Mouse (Mus musculus): ENCODE measurements around the gene Srpk1. TPM values are rescaled to one million over a fixed set of nuclear protein-coding genes. Genes with fewer than 3 reads are reported as not detected.

Srpk1 gene
- polyA plus RNA-seq, 1 experiment from 2014 or later = 79.2 TPM

DNA sequence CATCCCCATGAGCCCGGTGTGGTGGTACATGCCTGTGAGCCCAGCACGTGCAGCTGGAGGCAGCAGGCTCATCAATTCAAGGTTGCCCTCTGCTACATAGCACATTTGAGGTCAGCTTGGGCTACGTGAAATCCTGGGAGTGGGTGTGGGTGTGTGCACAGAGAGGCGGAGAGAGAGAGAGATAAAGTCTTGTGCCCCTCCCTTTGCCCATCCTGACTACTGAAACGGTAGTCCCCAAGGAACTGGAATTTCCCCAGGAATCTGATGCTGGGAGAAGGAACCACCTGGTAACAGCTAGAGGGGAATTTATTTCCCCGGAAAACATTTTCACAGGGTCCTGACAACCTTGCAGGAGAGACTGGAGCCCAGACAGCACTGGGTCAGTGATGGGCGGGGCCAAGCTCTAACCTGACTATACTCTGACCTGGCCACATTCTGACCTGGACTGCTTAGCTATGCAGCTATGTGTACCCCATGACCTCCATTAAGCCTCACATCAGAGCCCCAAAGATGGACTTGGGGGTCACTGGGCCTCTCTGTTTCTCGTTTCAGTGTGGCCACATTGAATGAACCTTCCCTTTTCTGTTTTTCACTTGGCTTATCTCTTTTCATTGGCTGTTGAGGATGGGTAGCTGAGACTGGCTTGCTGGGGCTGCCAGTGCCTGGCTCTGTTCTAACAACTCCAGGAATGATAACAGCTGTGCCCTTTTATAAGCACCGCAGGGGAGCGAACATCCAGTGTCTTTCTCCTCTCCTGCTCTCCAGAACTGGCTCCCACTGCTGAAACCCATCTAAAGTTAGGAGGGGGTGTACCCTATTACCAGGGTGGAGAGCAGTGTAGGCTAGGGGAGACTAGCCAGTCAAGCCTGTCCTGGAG is 6.0 kb upstream of the Srpk1 start:
- Histone ChIP-seq H3K27me3 (ENCODE audit: insufficient read depth, low read length) (no peaks in the 10 kb centered on the region), H3K9ac (ENCODE audit: low read depth, low read length) (0 out of 2 replicates have a peak overlapping the region, but pooled peaks have one; percentile 9), H3K4me1 (replicated peaks; ENCODE audit: insufficient read depth, low read length) (no peaks in the 10 kb centered on the region), H3K36me3 (ENCODE audit: insufficient read depth, low read length) (no peaks in the 10 kb centered on the region), H3K4me3 (replicated peaks; ENCODE audit: low read depth, low read length) (no peak overlapping the region), H3K4me2 (ENCODE audit: low read length) (no peak overlapping the region), H3K27ac (no peak overlapping the region), H3K9me3 (replicated peaks; ENCODE audit: low read length) (no peaks in the 10 kb centered on the region)
- DNase-seq (ENCODE audit: low spot score) (no peak), ATAC-seq (replicated peaks; ENCODE audit: low FRiP score, low read depth) (peak; percentile 46; the same call in 1 of the 2 replicates)
- TF ChIP-seq CTCF (IDR thresholded peaks at IDR 0.05; ENCODE audit: low read depth) = no peak
- 37% methylated on average over 10 of the region's 10 CpGs for WGBS

DNA sequence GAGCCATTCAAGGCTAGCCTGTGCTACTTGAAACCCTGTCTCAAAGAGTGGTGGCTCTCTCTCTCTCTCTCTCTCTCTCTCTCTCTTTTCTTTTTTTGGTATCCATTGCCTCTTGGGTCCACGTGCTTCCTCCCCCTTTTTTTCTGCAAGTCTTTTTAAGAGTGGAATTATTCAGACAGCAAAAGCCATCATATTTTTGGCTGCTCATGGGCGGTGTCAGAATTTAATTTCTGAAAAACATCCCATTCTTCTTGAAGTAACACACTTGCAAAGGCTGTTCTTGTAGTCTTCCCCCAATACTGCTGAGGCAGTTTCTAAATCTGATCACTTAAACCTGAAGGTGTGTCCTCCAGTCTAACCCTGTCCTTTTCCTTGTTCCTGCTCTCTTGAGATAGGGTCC is 4.4 kb upstream of the Srpk1 start:
- no peak for TF ChIP-seq CTCF (IDR thresholded peaks at IDR 0.05; ENCODE audit: low read depth)
- no peaks in the 10 kb centered on the region for H3K36me3 ChIP-seq (ENCODE audit: insufficient read depth, low read length)
- no peak overlapping the region for H3K9ac ChIP-seq (ENCODE audit: low read depth, low read length)
- H3K27me3 ChIP-seq (ENCODE audit: insufficient read depth, low read length) = no peaks in the 10 kb centered on the region
- no peaks in the 10 kb centered on the region for H3K9me3 ChIP-seq (replicated peaks; ENCODE audit: low read length)
- no peak overlapping the region for H3K4me3 ChIP-seq (replicated peaks; ENCODE audit: low read depth, low read length)
- 89% methylated on average over 2 of the region's 2 CpGs for WGBS
- 0 out of 2 replicates have a peak, but pooled peaks cover 3% of the 10 kb centered on the region for H3K4me1 ChIP-seq (replicated peaks; ENCODE audit: insufficient read depth, low read length)
- DNase-seq (ENCODE audit: low spot score) = no peak
- no peak overlapping the region for H3K27ac ChIP-seq
- H3K4me2 ChIP-seq (ENCODE audit: low read length) = no peak overlapping the region
- no peak for ATAC-seq (replicated peaks; ENCODE audit: low FRiP score, low read depth)

DNA sequence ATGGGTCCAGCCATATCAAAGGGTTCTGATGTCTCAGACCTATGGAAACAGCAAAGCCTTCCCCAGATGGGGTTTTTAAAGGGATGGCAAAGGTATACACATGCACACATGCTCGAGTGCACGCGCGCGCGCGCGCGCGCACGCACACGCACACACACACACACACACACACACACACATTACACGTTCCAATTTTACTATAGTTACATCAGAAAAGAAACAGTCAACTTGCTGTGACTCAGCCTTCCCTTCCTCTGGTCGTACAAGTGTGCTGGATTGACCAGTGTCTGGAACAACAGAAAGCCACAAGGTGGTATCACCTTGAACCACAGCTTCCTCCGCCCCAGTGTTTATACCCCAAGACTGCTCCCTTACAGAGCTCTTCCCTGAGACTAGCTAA is 2.8 kb upstream of the Srpk1 start:
- no peak overlapping the region for H3K4me3 ChIP-seq (replicated peaks; ENCODE audit: low read depth, low read length)
- no peak for DNase-seq (ENCODE audit: low spot score)
- H3K27me3 ChIP-seq (ENCODE audit: insufficient read depth, low read length) = no peaks in the 10 kb centered on the region
- no peaks in the 10 kb centered on the region for H3K9me3 ChIP-seq (replicated peaks; ENCODE audit: low read length)
- H3K9ac ChIP-seq (ENCODE audit: low read depth, low read length) = no peak overlapping the region
- peaks cover 12% of the 10 kb centered on the region for H3K4me1 ChIP-seq (replicated peaks; ENCODE audit: insufficient read depth, low read length)
- no peak overlapping the region for H3K4me2 ChIP-seq (ENCODE audit: low read length)
- ATAC-seq (replicated peaks; ENCODE audit: low FRiP score, low read depth) = no peak
- 92% methylated on average over 15 of the region's 15 CpGs for WGBS
- no peak for TF ChIP-seq CTCF (IDR thresholded peaks at IDR 0.05; ENCODE audit: low read depth)
- no peak overlapping the region for H3K27ac ChIP-seq
- no peaks in the 10 kb centered on the region; the same call in 1 of the 2 replicates for H3K36me3 ChIP-seq (ENCODE audit: insufficient read depth, low read length)

DNA sequence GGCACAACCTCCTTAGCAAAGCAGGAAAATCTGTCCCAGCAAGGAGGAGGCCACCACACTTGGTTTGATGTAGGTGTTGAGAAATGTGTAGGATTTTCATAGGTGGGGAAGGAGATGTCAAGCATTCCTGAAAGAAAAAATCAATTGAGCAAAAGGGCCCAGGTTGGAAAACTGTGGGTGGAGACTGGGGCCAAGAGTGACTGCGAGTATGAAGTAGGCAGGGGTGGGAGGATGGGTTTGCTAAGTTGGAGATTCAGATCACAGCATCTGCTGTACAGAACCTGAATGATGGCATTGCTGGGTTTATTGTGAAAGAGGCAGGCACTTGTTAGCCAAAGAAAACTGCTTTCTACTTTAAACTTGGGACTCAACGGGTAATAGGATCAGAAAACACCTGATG is 2.3 kb upstream of the Srpk1 start:
- 70% methylated on average over 2 of the region's 2 CpGs for WGBS
- no peak for TF ChIP-seq CTCF (IDR thresholded peaks at IDR 0.05; ENCODE audit: low read depth)
- no peaks in the 10 kb centered on the region for H3K9me3 ChIP-seq (replicated peaks; ENCODE audit: low read length)
- H3K9ac ChIP-seq (ENCODE audit: low read depth, low read length) = no peak overlapping the region
- no peak overlapping the region for H3K27ac ChIP-seq
- no peak for ATAC-seq (replicated peaks; ENCODE audit: low FRiP score, low read depth)
- H3K27me3 ChIP-seq (ENCODE audit: insufficient read depth, low read length) = no peaks in the 10 kb centered on the region
- H3K4me2 ChIP-seq (ENCODE audit: low read length) = no peak overlapping the region
- H3K4me3 ChIP-seq (replicated peaks; ENCODE audit: low read depth, low read length) = no peak overlapping the region
- DNase-seq (ENCODE audit: low spot score) = no peak
- peaks cover 12% of the 10 kb centered on the region for H3K4me1 ChIP-seq (replicated peaks; ENCODE audit: insufficient read depth, low read length)
- no peaks in the 10 kb centered on the region; the same call in 1 of the 2 replicates for H3K36me3 ChIP-seq (ENCODE audit: insufficient read depth, low read length)

DNA sequence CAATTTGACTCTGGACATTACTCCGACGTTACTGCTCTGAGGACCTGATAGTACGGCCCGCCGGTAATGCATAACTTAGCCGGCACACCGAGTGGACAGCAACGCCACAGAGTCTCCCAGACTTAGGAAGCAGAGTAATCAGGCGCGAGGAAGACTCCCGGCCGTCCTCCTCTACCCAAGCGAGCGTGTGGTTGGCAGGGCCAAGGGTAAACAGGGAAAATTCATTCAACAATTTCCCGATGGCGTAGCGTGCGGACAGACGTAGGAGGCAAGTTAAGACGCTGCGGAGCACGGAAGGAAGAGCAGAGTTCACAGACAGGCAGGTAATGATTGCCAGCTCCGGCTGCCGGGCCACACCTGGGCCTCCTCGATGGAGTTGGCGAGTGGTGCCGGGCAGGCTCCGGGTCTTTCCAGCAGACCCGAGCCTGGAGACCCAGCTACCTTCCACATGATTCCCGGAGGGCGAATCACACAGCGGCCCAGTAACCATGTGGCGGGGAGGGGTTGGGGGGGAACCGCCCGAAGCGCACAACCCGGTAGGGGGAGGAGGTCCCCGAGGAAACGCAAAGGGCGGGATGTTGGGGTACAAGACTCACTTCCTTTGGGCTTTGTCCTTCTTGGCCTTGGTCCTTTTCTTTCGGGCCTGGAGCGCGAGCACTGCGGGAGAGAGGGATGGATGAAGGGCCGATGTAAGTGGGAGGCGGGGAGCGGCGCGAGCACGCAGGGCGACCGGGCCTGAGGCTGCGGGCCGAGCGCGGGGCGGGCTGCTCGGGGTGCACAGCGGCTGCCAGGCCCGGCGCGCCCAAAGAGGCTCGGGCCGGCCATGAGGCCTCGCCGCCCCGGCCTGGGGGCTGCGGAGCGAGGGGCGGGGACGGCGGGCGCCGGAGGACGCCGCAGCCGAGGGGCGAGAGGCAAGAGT is 869 bp downstream of the Srpk1 start:
- peak; percentile 70 for DNase-seq (ENCODE audit: low spot score)
- H3K27ac ChIP-seq = peak overlapping the region; percentile 90
- no peaks in the 10 kb centered on the region for H3K27me3 ChIP-seq (ENCODE audit: insufficient read depth, low read length)
- TF ChIP-seq CTCF (IDR thresholded peaks at IDR 0.05; ENCODE audit: low read depth) = no peak
- no peaks in the 10 kb centered on the region for H3K9me3 ChIP-seq (replicated peaks; ENCODE audit: low read length)
- peak overlapping the region; percentile 87 for H3K9ac ChIP-seq (ENCODE audit: low read depth, low read length)
- peak overlapping the region; percentile 88 for H3K4me3 ChIP-seq (replicated peaks; ENCODE audit: low read depth, low read length)
- under 1% methylated on average over 72 of the region's 78 CpGs for WGBS
- H3K36me3 ChIP-seq (ENCODE audit: insufficient read depth, low read length) = no peaks in the 10 kb centered on the region; the same call in 1 of the 2 replicates
- H3K4me1 ChIP-seq (replicated peaks; ENCODE audit: insufficient read depth, low read length) = peaks cover 12% of the 10 kb centered on the region
- peak overlapping the region; percentile 80 for H3K4me2 ChIP-seq (ENCODE audit: low read length)
- ATAC-seq (replicated peaks; ENCODE audit: low FRiP score, low read depth) = peak; percentile 68

DNA sequence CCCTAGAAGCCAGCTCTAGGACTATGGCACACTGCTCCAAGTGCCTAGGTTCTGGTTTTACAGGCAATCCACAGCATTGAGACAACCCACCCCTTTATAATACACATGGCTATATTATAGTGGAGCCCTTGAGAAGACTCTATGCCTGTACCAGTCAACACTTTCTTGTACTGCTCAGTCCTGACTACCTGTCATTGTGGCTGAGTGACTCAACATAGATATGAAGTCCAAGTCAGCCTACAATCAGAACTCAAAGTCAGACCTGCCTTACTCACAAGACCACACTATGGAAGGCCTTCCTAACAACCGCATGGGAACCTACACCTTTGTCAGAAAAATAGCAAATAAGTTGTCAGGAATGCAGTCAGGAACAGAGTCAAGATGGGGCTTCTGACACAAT is 3.7 kb downstream of the Srpk1 start:
- no peaks in the 10 kb centered on the region for H3K9me3 ChIP-seq (replicated peaks; ENCODE audit: low read length)
- TF ChIP-seq CTCF (IDR thresholded peaks at IDR 0.05; ENCODE audit: low read depth) = no peak
- no peak overlapping the region for H3K27ac ChIP-seq
- H3K27me3 ChIP-seq (ENCODE audit: insufficient read depth, low read length) = no peaks in the 10 kb centered on the region
- H3K4me3 ChIP-seq (replicated peaks; ENCODE audit: low read depth, low read length) = no peak overlapping the region
- H3K9ac ChIP-seq (ENCODE audit: low read depth, low read length) = no peak overlapping the region
- H3K4me2 ChIP-seq (ENCODE audit: low read length) = no peak overlapping the region
- ATAC-seq (replicated peaks; ENCODE audit: low FRiP score, low read depth) (no peak), DNase-seq (ENCODE audit: low spot score) (no peak)
- WGBS = 86% methylated on average over 1 of the region's 1 CpGs
- H3K36me3 ChIP-seq (ENCODE audit: insufficient read depth, low read length) = peaks cover 6% of the 10 kb centered on the region; the same call in 1 of the 2 replicates
- peaks cover 12% of the 10 kb centered on the region for H3K4me1 ChIP-seq (replicated peaks; ENCODE audit: insufficient read depth, low read length)

All from kidney, postnatal 0 days (tissue).